Mouse (Mus musculus) heart, postnatal 25 days (tissue): ENCODE data around the gene Fam81b. TPM values are rescaled to one million over a fixed set of nuclear protein-coding genes. Genes with fewer than 3 reads are reported as not detected.

ENCODE experiments used
- DNase-seq: peaks from one replicate; pipeline ENCODE4 v3.0.0; 2022; ENCODE audit warnings: low spot score
- intact Hi-C: fragments of 180-260 bp; cut with DNase I; formaldehyde crosslinking; loops from one replicate; pipeline ENCODE4 v1.15.1; 2025
- microRNA-seq: library from miRNA; unstranded; fragments of <30 nt; microRNA quantifications from one replicate; pipeline ENCODE4 v1.2.0, GENCODE M21; 2022
- total RNA-seq, 2 experiments: library from RNA; stranded (reverse); gene quantifications; 2 replicates each; pipeline ENCODE4 v1.2.3; 2021

Gene Fam81b
- total RNA-seq, 2 experiments from 2014 or later, result not detected

DNA sequence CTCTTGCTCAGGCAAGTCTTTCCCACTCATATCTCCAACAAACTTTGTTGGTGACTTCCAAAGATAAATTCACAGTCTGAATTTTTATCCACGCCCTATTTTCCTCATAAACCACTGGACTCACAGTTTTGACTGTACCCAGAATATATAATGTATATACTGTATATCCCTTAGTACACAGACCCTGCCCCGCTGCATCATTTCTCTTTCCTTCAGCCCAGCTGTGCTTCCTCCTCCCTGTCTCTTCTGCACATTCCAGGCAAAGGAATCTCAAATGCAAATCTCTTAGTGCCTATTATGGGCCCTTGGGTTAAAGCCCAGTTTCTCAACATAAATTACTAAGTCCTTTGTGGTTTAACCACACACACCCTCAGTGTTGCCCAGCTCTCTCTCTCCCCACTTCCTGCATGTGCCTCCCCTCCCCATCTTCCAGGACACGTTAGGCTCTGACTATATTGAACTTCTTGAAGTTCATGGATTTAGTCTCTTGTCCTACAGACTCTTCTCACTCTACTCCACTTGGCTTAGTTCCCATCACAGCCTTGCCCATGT, 107.5 kb downstream of the Fam81b start:
- intact Hi-C loops, result no loop called here
- DNase-seq, result no peak

DNA sequence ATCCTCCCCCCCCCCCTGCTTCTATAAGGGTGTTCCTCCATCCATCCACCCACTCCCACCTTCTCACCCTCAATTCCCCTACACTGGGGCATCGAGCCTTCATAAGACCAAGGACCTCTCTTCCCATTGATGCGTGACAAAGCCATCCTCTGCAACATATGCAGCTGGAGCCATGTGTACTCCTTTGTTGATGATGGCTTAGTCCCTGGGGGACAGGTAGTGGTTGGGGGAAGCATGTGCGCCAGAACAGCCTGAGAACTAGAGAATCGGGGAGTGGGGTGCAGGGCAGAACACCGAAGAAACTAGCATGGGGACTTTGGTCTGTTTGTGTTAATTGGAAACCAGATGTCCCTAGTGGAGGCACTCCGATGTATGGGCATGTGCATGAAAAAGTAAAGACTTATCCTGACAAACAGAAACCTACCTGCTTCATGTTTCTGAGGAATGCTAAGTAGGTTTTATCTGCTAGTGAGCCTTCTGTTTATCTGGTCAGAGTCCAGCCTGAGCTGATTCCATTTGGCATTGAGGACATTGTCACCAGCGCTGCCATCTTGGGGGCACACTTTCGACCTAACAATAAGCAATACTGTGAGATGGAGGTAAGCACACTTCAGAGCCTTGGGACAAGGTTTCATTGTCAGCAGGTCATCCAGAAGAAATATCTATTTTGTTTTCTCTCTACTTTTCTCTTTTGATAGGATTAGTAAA, 109.3 kb downstream of the Fam81b start:
- intact Hi-C loops, result no loop called here
- DNase-seq, result no peak

DNA sequence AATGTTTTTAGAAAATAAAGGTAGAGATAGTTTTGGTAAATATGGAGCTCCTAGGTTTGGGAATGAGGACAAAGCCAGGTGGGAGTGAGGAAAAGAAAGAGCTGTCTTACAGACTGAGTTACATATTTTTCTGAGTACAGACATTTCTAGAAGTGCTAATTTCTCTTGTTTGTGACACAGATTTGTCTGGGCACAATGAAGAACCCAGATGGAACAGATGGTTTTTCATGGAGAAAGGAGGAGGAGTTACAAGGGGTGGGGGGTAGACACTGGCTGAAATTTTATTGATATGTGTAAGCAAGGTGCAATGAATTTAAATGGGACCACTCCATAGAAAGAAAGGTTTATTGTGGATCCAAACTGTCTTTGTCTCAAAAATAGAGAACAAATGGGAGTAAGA, 109.9 kb downstream of the Fam81b start:
- intact Hi-C loops, result no loop called here
- DNase-seq, result no peak

DNA sequence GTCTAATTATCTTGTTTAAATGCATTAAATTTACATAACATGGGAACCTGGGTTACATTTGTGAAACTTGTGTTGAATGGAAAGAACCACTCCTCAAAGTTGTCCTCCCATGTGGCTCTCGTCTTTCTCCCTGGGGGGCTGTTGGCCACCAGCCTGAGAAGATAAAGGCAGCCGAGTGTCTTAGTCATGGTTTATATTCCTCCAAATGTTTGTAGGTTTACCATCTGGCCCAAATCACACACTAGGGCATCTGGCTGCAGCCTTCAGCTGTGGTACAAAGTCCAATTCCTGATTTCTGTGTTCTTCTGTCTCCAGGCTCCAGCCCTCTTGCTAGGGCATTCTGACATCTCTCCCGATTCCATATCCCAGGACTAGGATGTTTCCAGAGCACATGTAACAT, 114.6 kb downstream of the Fam81b start:
- intact Hi-C loops, result no loop called here

DNA sequence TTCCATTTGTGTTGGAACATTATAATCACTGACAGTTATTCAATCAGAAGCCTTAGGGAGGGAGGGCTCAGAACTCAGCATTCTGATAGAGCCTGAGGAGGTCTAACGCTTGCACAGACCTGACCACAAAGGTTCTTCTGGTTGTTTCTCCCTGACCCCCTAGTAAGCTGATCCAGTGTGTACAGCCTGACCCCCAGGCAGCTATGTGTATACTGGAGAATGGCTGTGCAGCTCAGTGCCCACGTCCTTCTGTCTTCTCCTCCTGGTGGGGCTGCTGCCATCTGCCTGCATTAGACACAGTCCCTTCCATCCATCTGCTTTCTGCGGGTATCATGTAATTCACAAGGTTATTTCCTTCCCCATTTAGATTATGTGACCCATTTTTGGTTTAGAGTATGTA, 115.7 kb downstream of the Fam81b start:
- intact Hi-C loops, result no loop called here
- no peak for DNase-seq

More for the DNA sequence above, 114.6 kb downstream of the Fam81b start:
- no peak for DNase-seq

DNA sequence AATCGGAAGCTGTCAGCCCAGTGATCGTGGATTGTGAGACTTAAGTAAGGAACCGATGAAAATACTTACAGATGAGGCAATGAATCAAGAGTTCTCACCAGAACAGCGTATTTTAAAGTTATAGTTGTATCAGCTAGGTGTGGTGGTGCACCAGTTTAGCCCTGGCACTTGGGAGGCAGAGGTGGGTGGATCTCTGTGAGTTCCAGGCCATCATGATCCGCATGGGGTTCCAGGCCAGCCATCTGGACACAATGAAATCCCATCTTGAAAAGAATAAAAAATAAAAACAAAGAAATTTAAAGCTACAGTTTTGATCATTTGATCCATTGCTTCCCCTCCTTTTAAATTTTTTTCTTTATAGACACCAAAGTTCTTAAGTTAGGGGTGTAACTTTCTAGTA, 117.2 kb downstream of the Fam81b start:
- no peak for DNase-seq
- intact Hi-C loops, result no loop called here

DNA sequence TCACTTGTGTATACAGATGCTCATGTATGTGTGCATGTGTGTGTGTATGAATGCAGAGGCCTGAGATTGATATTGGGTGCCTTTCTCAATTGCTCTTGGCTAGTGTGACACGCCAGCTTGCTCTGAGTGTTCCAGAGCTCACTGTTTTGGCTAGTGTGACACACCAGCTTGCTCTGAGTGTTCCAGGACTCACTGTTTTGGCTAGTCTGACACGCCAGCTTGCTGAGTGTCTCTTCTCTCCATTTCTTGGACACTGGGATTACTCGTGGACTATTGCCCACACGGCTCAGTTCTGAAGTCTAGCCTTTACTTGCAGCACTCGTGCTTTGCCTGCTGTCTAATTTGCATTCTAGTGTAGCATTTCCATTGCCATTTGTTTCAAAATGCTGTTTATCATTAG, 126.2 kb downstream of the Fam81b start:
- intact Hi-C loops, result no loop called here
- no peak for DNase-seq

DNA sequence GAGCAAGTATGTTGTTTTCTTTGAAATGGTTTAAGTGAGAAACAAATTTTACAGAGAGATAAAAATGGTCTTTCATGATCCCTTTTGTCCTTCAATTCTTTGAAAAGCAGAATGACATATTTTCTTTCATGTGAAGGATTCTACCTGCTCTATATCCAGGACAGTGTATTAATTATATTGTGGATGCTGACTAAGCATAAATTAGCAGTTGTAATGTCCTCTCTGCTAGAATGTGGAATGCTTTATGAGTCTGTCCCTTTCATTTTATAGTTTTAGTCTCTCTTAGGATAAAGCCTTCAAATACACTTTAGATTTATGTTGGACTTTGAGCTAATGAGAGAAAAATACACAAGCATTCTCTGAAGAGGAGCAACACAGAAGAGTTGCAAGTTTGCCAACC, 130.6 kb downstream of the Fam81b start:
- no peak for DNase-seq

DNA sequence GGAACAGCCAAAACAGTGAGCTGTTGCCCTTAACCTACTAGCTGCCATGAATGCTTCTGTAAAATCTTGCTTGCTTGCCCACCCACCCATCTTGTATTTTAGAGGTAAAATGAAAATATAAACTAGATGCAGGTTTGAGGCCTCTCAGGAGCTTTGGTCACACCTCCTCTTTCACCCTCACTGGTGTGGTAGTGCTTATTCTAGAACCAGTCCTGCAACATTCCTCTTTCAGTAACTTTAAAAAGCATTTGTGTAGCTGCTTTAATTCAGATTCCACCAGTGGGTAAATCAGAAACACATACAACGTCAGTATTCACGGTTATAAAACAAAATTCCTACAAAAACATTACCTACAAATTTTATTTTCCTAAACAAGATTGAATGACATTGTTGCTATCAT, 144.3 kb downstream of the Fam81b start:
- no peak for DNase-seq
- intact Hi-C loops, result no loop called here

More for the DNA sequence above, 130.6 kb downstream of the Fam81b start:
- intact Hi-C loops, result no loop called here

DNA sequence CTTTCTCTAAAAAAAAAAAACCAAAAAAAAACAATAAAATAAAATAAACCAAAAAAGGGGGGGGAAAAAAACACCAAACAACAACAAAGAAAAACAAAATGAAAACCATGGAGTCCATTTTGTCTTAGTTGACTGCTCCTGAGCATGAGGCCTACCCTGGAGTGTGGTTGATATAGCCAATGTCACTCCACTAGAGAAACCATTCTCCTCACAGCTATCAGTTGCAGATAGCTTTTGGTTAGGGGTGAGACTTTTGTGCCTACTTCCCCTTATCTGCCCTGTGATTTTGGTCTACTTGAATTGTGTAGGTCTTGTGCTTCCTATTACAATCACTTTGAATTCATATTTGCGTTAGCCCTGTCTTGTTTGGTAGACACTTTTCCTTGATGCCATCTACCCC, 147.4 kb downstream of the Fam81b start:
- no peak for DNase-seq
- intact Hi-C loops, result no loop called here

DNA sequence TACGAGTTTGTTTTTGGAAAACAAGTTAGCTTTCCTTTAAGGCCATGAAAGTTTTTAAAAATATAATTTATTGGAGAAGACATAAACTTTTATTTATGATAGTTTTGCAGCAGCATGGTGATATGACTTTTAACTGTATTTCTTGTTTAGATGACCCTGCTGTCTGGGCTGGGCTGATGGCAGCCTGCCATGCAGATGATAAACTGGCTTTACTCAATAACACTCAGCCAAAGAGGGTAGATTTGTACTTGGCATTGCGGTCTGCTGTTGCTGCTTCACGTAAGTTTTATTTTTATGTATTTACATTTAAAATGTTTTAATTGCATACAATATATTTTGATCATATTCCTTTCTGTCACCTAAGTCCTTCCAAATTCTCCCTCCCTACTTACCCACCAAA, 147.8 kb downstream of the Fam81b start:
- intact Hi-C loops, result no loop called here
- no peak for DNase-seq

Small RNA genes lying within 50 kb of the gene (microRNA-seq; reads per million reads assigned to microRNA genes)
- gene Gm24025, result not detected

Other genes starting within 250 kb of the Fam81b start
- gene Gpr150, start 248.1 kb downstream of the Fam81b start, total RNA-seq, result not detected
- 1 to 10 TPM; 3.1 to 4.4 TPM for gene Arsk, start 206.4 kb downstream of the Fam81b start, total RNA-seq
- 10 to 100 TPM; 10.8 to 11.3 TPM for gene Ttc37, start 206.3 kb downstream of the Fam81b start, total RNA-seq
- 1 to 10 TPM; 1.8 to 2.3 TPM for gene Mctp1, start 79.5 kb upstream of the Fam81b start, total RNA-seq